16 mouse cellular contexts compared by ENCODE assay signal in the genomic region with DNA sequence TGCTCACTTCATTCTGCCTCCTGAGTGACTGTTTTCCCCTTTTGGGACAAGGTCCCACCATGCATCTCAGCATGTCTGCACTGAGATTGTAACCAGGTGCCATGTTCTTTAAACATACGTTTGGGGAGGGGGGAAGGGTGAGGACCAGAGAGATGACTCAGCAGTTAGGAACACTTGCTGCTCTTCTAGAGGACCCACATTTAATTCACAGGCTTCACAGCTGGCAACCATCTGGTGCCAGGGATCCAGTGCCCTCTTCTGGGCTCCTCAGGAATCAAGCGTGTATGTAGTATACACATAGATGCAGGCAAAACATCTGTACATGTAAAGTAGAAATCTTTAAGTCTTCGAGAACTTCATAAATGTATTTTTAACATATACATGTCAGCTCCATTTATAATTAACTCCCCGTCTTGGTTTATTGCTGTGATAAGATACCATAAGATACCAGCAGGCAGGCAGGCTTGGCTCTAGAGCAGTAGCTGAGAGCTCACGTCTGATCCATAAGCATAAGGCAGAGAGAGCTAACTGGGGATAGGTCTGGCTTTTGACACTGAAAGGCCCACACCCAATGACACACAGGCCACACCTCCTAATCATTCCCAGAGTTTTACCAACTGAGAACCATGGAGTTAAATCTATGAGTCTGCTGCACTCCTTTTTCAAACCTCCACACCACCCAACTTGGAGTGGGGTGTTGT. TPM values are rescaled to one million over a fixed set of nuclear protein-coding genes. Genes with fewer than 3 reads are reported as not detected.
A peak's percentile ranks its signal among the peaks of the same experiment; 100 is the strongest.
DNase-seq lines count a peak whose midpoint lies in the region; TF ChIP-seq lines count a peak whose summit lies in the region.
"Had no signal": no experiment of that assay in that cellular context is flagged by ENCODE, and none has a peak within 500 bp of the region (broad histone marks: within the 10 kb centered on the region; RNA-seq: fewer than 3 reads in every experiment).

No protein-coding gene starts in this region.

- no peaks in the 10 kb centered on the region for H3K27me3 ChIP-seq in kidney, adult 2 months (replicated peaks; ENCODE audit: control insufficient read depth, insufficient read depth, low read length)
- H3K27me3 ChIP-seq: heart, embryonic 13.5 days; limb, embryonic 12.5 days had no signal

- H3K4me3 ChIP-seq in kidney, adult 2 months (ENCODE audit: insufficient read depth, low read depth, low read length): no peak overlapping the region
- H3K4me3 ChIP-seq: heart, embryonic 13.5 days; limb, embryonic 12.5 days had no signal

- no peak for DNase-seq in kidney, adult 2 months
- DNase-seq in kidney, postnatal 36 days: no peak
- DNase-seq in urinary bladder, postnatal 14 days (ENCODE audit: low spot score): peak; percentile 16
- no peak for DNase-seq in urinary bladder, postnatal 4 days (ENCODE audit: low spot score in 2 of 2)
- DNase-seq in brain, adult 2 months (ENCODE audit: low read depth, low spot score): peak; percentile 29
- DNase-seq in cerebellum, postnatal 14 days: no peak
- no peak for DNase-seq in spleen, postnatal 36 days (ENCODE audit: low spot score in 2 of 2)
- DNase-seq in B cell, adult 2 months: no peak
- DNase-seq: adrenal gland, adult 2 months; cerebellum, adult 18-20 months; gastrocnemius, postnatal 36 days; lung, postnatal 14 days; retina, postnatal 1 day had no signal

- 83% methylated on average over 5 of the region's 5 CpGs for WGBS in kidney, adult 2 months

- TF ChIP-seq POLR2A in kidney, adult 2 months (IDR thresholded peaks at IDR 0.05; ENCODE audit: low read depth, low read length): no peak

- peaks cover 2% of the 10 kb centered on the region; the same call in 1 of the 2 replicates for H3K36me3 ChIP-seq in kidney, adult 2 months (ENCODE audit: control insufficient read depth, insufficient read depth, low read length)

- no peak for TF ChIP-seq CTCF in kidney, adult 2 months (conservative IDR thresholded peaks at IDR 0.05; ENCODE audit: insufficient read depth, insufficient read length, low read depth, low read length)

- H3K27ac ChIP-seq in kidney, adult 2 months (ENCODE audit: insufficient read depth, low read depth, low read length): 0 out of 2 replicates have a peak overlapping the region, but pooled peaks have one; percentile 1
- H3K27ac ChIP-seq: heart, embryonic 13.5 days; limb, embryonic 12.5 days; liver, embryonic 14.5 days had no signal

- H3K4me1 ChIP-seq in kidney, adult 2 months (ENCODE audit: control insufficient read depth, insufficient read depth, low read length): no peaks in the 10 kb centered on the region
- H3K4me1 ChIP-seq: heart, embryonic 13.5 days; limb, embryonic 12.5 days had no signal

RNA-seq across cellular contexts. Expression of a gene that starts 41.5 kb away (rescaled TPM):
- 0.07 and 0.11 TPM in 2 replicates for polyA plus RNA-seq in kidney, adult 2 months (2012; rRNA removed)

RNA-seq across cellular contexts. Expression of a gene that starts 58.8 kb away (rescaled TPM):
- polyA plus RNA-seq in kidney, adult 2 months (2012; rRNA removed): 11.9 and 16.8 TPM in 2 replicates

Comparison
In these comparisons a context has a peak if more than half of its experiments do, and no peak if none do; other contexts are left out.
1. DNase-seq: peak in urinary bladder, postnatal 14 days (single experiment) and brain, adult 2 months (single experiment); none in kidney, adult 2 months (single experiment), kidney, postnatal 36 days (0 of 2), urinary bladder, postnatal 4 days (0 of 2), cerebellum, postnatal 14 days (0 of 2), spleen, postnatal 36 days (0 of 2) and B cell, adult 2 months (0 of 2).